Mouse (Mus musculus) erythroid progenitor cell, adult 5-6 weeks (primary cell): ENCODE results near the gene Exosc8. TPM values are rescaled to one million over a fixed set of nuclear protein-coding genes. Genes with fewer than 3 reads are reported as not detected.

Source experiments
- ATAC-seq: replicated peaks from 2 replicates; pipeline ENCODE4 v1.8.0; 2016; ENCODE audit warnings: moderate number of reproducible peaks, mild to moderate bottlenecking, moderate TSS enrichment, inconsistent platforms; ENCODE audit not compliant: poor library complexity, low FRiP score, severe bottlenecking
- total RNA-seq, 2 experiments: library from RNA; stranded (forward) in 1 of 2; stranded (reverse) in 1 of 2; fragments of 150-400 nt in 1 of 2; fragments of 186-747, 209-891 nt in 1 of 2; gene quantifications; 2 replicates each; pipeline versions ENCODE4 v1.2.3 to v1.2.4; 2015 to 2017; ENCODE audit warnings: low replicate concordance in 2 of 2

Exosc8 gene
- total RNA-seq, 2 experiments from 2014 or later, result 91.4 to 94.0 TPM

DNA sequence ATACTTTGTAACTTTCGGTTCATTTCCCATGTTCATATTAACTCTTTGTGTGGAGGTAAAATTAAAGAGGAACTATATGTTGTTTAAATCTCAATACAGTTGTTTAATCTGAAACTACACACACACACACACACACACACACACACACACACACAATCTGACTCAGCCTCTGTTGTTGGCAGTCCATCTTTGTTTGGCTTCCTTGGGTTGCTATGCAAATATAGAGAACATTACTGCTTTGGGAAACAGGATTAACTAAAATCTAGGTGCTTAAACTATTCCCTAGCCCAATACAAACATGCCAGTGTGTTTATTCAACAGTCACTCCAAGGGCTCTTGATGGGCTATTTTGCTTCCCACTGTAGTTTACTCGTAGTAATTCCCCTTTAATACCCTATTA is 47.9 kb downstream of the Exosc8 start:
- ATAC-seq, result no peak

DNA sequence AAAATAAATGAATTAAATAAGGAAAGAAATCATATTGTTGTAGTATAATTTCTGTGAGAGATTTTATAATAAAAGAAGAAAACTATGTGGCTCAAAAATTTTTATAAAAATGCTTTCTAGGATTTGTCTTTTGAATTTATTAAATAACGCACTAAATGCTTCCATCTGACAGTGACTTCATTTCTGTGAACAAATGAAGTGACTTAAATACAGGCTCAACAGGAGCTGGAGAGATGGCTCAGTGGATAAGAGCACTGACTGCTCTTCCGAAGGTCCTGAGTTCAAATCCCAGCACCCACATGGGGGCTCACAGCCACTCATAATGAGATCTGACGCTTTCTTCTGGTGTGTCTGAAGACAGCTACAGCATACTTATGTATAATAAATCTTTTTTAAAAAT is 50.0 kb downstream of the Exosc8 start:
- no peak for ATAC-seq

DNA sequence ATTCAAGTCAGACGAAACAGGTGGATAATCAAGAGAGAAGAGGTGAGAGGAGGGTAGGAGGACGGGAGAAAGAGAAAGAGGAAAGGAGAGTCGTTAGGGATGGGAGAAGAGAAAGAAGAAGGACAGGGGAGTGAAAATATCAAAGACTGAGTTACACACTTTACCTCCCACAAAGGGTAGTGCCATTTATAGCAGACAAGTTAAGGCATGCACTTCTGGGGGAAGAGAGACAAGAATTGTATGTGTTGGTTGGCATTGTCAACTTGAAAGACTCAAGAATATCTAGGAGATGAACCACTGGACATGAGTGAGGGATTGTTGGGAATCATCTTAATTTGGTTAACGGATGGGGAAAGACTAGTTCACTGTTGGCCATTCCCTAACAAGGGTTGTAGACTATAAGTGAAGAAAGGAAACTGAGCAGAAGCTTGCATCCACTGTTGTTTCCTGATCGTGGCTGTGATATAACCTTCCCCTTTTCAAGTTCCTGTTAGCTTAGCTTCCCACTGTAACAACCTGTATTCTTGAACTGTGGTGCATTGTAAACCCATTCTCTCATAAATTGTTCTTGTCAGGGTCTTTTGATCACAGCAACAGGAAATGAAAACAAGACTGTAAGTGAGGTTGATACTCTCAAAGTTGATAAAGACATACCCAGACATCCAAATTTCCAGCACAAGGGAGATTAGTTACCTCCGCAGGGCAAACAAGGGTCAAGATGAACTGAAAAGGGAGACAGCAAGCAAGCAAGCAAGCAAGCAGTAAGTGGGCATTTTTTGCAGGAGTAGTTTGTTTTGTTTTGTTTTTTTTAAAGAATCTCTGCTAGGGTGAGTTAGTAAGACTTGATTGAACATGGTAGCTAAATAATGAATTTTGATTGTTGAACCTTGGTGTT is 53.6 kb downstream of the Exosc8 start:
- no peak for ATAC-seq

Other genes with a start within 250 kb of the Exosc8 start
- 82.2 and 85.1 TPM in 2 replicates for gene Supt20, start 42.6 kb downstream of the Exosc8 start, total RNA-seq (2015; ENCODE audit: low replicate concordance)
- 54.3 and 68.4 TPM in 2 replicates for gene Supt20, start 42.6 kb downstream of the Exosc8 start, total RNA-seq (2017; ENCODE audit: low replicate concordance)
- gene Gm21958, start 21.0 kb downstream of the Exosc8 start, total RNA-seq (2015; ENCODE audit: low replicate concordance), result not detected in 2 replicates
- gene Gm21958, start 21.0 kb downstream of the Exosc8 start, total RNA-seq (2017; ENCODE audit: low replicate concordance), result not detected in 2 replicates
- gene Alg5, start 146 bp upstream of the Exosc8 start, total RNA-seq (2015; ENCODE audit: low replicate concordance), result 10.5 and 30.6 TPM in 2 replicates
- 1.9 and 6.5 TPM in 2 replicates for gene Alg5, start 146 bp upstream of the Exosc8 start, total RNA-seq (2017; ENCODE audit: low replicate concordance)
- gene Smad9, start 20.2 kb upstream of the Exosc8 start, total RNA-seq (2015; ENCODE audit: low replicate concordance), result not detected in 2 replicates
- gene Smad9, start 20.2 kb upstream of the Exosc8 start, total RNA-seq (2017; ENCODE audit: low replicate concordance), result not detected in 2 replicates
- gene Rfxap, start 72.4 kb upstream of the Exosc8 start, total RNA-seq (2015; ENCODE audit: low replicate concordance), result 3.8 and 51.9 TPM in 2 replicates
- gene Rfxap, start 72.4 kb upstream of the Exosc8 start, total RNA-seq (2017; ENCODE audit: low replicate concordance), result 19.3 and 48.1 TPM in 2 replicates
- not detected in 2 replicates for gene Sertm1, start 180.5 kb upstream of the Exosc8 start, total RNA-seq (2015; ENCODE audit: low replicate concordance)
- gene Sertm1, start 180.5 kb upstream of the Exosc8 start, total RNA-seq (2017; ENCODE audit: low replicate concordance), result not detected in 2 replicates